In genomic region chr5:121711174-121711927, GRCm38 (mm10) we compare ENCODE assay signal across 8 mouse cellular contexts. TPM values are rescaled to one million over a fixed set of nuclear protein-coding genes. Genes with fewer than 3 reads are reported as not detected.
DNase-seq lines count a peak whose midpoint lies in the region; ATAC-seq lines count a peak whose summit lies in the region.

TSS of gene Atxn2 (plus strand) at chr5:121711337.

- DNase-seq in adrenal gland, adult 18-20 months (ENCODE audit: low spot score in 2 of 2), result peak; percentile 83 to 84
- DNase-seq in embryo, embryonic 11 days, result peak; percentile 92
- peak; percentile 83 to 87 for DNase-seq in gastrocnemius, postnatal 36 days
- peak; percentile 65 to 81 for DNase-seq in left cerebral cortex, postnatal 14 days (ENCODE audit: low spot score in 2 of 2)
- DNase-seq in right cerebral cortex, postnatal 14 days, result peak; percentile 84
- DNase-seq in urinary bladder, postnatal 36 days (ENCODE audit: low spot score in 2 of 2), result peak; percentile 71 to 79

- intact Hi-C loops in gastrocnemius, postnatal 36 days (cut with DNase I), result loop anchor here (5.0 kb wide), 1 partner anchor 126 kb away; the partner anchor contains the start of gene Sh2b3
- intact Hi-C loops in left cerebral cortex, postnatal 14 days (cut with DNase I), result loop anchor here (5.0 kb wide), 1 partner anchor 131 kb away; no protein-coding TSS in a partner anchor

- peak; percentile 86 for ATAC-seq in intestine, embryonic 15.5 days
- ATAC-seq in megakaryocyte-erythroid progenitor cell, adult 5-6 weeks (replicated peaks; ENCODE audit: low FRiP score, low TSS enrichment, poor library complexity, severe bottlenecking), result peak; percentile 69

- H3K36me3 ChIP-seq in intestine, embryonic 15.5 days, result no peaks in the 10 kb centered on the region

- H3K9me3 ChIP-seq in intestine, embryonic 15.5 days, result no peaks in the 10 kb centered on the region; the same call in 1 of the 2 replicates

- H3K27me3 ChIP-seq in intestine, embryonic 15.5 days (replicated peaks), result no peaks in the 10 kb centered on the region

- WGBS in intestine, embryonic 15.5 days, result under 1% methylated on average over 95 of the region's 103 CpGs

- H3K4me1 ChIP-seq in intestine, embryonic 15.5 days (replicated peaks), result peaks cover 20% of the 10 kb centered on the region

- peak within 1 kb of the TSS; percentile 99 for H3K4me3 ChIP-seq in intestine, embryonic 15.5 days (replicated peaks)

- peak within 1 kb of the TSS; percentile 96 for H3K9ac ChIP-seq in intestine, embryonic 15.5 days

- H3K4me2 ChIP-seq in intestine, embryonic 15.5 days (replicated peaks), result peak within 1 kb of the TSS; percentile 70

- peak within 1 kb of the TSS; percentile 97 for H3K27ac ChIP-seq in intestine, embryonic 15.5 days

RNA-seq across cellular contexts. Expression of gene Atxn2, which starts in this region (rescaled TPM):
- total RNA-seq in adrenal gland, adult 18-20 months (2021), result 100 to 1,000 TPM; 165 to 216 TPM
- total RNA-seq in gastrocnemius, postnatal 36 days (2021), result 10 to 100 TPM; 84.9 to 95.4 TPM
- 56.7 and 59.0 TPM in 2 replicates for polyA plus RNA-seq in intestine, embryonic 15.5 days (2015; fragmentation: Nextera tagmentation; extraction: Ambion mirVana)
- 100 to 1,000 TPM; 256 TPM for total RNA-seq in left cerebral cortex, postnatal 14 days (2021)
- 117 and 144 TPM in 2 replicates for total RNA-seq in megakaryocyte-erythroid progenitor cell, adult 5-6 weeks (2014; fragmentation: Nextera tagmentation)
- 39.4 and 41.0 TPM in 2 replicates for total RNA-seq in megakaryocyte-erythroid progenitor cell, adult 5-6 weeks (2017)

Comparison
In these comparisons a context has a peak if more than half of its experiments do, and no peak if none do; other contexts are left out.
1. Peak in every context shown above with its lines: DNase-seq, ATAC-seq, H3K4me3 ChIP-seq and H3K27ac ChIP-seq.